Mouse (Mus musculus) heart, adult 2 months (tissue): ENCODE measurements around the gene Olfr145.

Source experiments
- CTCF ChIP-seq: fragments of 200-600 bp; IDR thresholded peaks from 2 replicates; pipeline ENCODE4 v1.8.1; 2022; ENCODE audit warnings: antibody characterized with exemption, mild to moderate bottlenecking, moderate library complexity
- EP300 ChIP-seq: fragments of 200-500 bp; IDR thresholded peaks from 2 replicates; pipeline ENCODE4 v1.6.1; 2011; ENCODE audit warnings: low read depth, low read length, control low read depth; ENCODE audit not compliant: insufficient read depth
- POLR2A ChIP-seq: fragments of 200-500 bp; IDR thresholded peaks from 2 replicates; pipeline ENCODE4 v1.6.1; 2011; ENCODE audit warnings: mild to moderate bottlenecking, low read depth, low read length, control low read depth; ENCODE audit not compliant: insufficient read depth

DNA sequence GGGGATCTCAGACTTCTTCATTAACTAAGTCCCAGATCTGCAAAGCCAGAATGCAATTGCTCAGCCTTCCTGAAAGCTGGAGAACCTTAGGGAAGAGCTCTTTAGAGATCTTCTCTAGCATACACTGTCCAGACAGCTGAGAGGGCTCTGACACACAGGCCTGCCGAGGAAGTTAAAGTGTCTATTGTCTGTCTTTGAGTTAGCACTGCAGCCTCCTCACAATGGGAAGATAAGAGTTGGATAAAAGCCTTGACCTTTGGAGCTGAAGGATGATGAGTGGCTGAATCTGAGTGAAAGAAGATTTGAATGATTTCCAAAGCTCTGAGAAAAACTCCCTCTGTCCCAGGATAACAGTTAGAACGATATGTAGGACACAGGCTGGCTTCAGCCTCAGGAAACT is at the start of gene Olfr145:
- TF ChIP-seq CTCF (no peak), EP300 (no peak), POLR2A (no peak)
